Mouse (Mus musculus): ENCODE data around the gene D630039A03Rik. TPM values are rescaled to one million over a fixed set of nuclear protein-coding genes. Genes with fewer than 3 reads are reported as not detected.

The D630039A03Rik gene
- polyA plus RNA-seq, 1 experiment from 2014 or later: 1.7 TPM

DNA sequence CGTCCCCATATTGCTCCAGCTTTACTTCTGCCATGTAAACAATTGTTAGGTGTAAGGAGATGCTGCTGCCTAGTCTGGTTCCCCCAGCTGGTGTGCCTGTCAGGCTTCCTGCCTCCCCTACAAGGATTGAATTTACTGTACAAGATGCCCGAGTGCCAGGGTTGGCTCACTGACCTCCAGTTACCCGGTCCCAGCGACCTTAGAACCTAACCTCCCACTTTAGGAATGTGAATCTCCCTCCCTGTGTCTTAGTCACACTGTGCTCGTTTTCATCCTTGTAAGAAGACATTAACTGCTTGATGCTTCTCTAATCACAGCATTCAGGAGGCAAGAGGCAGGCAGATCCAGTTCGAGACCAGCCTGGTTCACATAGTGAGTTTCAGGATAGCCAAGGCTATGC, 54.9 kb downstream of the D630039A03Rik start:
- Histone ChIP-seq H3K9me3 (ENCODE audit: low read length) (no peaks in the 10 kb centered on the region), H3K4me2 (replicated peaks; ENCODE audit: low read depth, low read length) (no peak overlapping the region), H3K9ac (replicated peaks; ENCODE audit: low read length) (no peak overlapping the region), H3K4me3 (ENCODE audit: low read length) (no peak overlapping the region), H3K36me3 (ENCODE audit: insufficient read depth, low read length) (peaks cover 20% of the 10 kb centered on the region), H3K27ac (ENCODE audit: low read length) (no peak overlapping the region), H3K27me3 (ENCODE audit: insufficient read depth, low read length) (no peaks in the 10 kb centered on the region), H3K4me1 (ENCODE audit: insufficient read depth, low read length) (peaks cover 29% of the 10 kb centered on the region; the same call in 1 of the 2 replicates)
- WGBS: 30% methylated on average over 6 of the region's 6 CpGs
- 0 out of 2 replicates have a peak, but pooled peaks have one; percentile 39 for ATAC-seq (ENCODE audit: low FRiP score, low TSS enrichment)

DNA sequence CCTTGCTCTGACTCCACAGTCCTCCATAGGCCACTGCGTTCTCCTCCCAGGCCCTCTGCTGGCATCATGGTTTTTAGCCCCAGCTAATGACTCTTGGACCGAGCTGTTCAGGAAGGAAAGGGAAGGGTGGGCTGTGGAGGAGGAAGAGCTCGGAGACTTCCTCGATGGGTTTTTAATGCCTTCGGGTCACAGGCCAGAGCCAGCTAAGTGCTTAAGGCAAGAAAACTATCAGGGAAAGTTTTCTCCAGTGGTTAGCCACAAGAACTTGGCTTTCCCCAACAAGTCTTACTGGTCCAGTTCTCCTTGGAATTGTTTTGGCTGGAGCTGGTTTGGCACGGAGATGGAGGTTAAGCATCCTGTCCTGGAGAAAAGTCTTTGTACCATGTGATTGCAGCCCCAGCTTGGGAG, 55.9 kb downstream of the D630039A03Rik start:
- no peaks in the 10 kb centered on the region for H3K27me3 ChIP-seq (ENCODE audit: insufficient read depth, low read length)
- no peak for ATAC-seq (ENCODE audit: low FRiP score, low TSS enrichment)
- no peaks in the 10 kb centered on the region for H3K9me3 ChIP-seq (ENCODE audit: low read length)
- no peak overlapping the region for H3K4me3 ChIP-seq (ENCODE audit: low read length)
- peaks cover 30% of the 10 kb centered on the region for H3K36me3 ChIP-seq (ENCODE audit: insufficient read depth, low read length)
- no peak overlapping the region for H3K9ac ChIP-seq (replicated peaks; ENCODE audit: low read length)
- peaks cover 24% of the 10 kb centered on the region; the same call in 1 of the 2 replicates for H3K4me1 ChIP-seq (ENCODE audit: insufficient read depth, low read length)
- WGBS: 56% methylated on average over 6 of the region's 6 CpGs
- H3K4me2 ChIP-seq (replicated peaks; ENCODE audit: low read depth, low read length): no peak overlapping the region
- H3K27ac ChIP-seq (ENCODE audit: low read length): no peak overlapping the region

Other genes starting within 250 kb of the D630039A03Rik start
- 28.2 and 28.4 TPM in 2 replicates for gene Akap2, start 198.6 kb downstream of the D630039A03Rik start, polyA plus RNA-seq (2015; fragmentation: Nextera tagmentation; extraction: Ambion mirVana)
- gene Txn1, start 40.1 kb upstream of the D630039A03Rik start, polyA plus RNA-seq (2015; fragmentation: Nextera tagmentation; extraction: Ambion mirVana): 426 and 432 TPM in 2 replicates
- gene Txndc8, start 92.8 kb upstream of the D630039A03Rik start, polyA plus RNA-seq (2015; fragmentation: Nextera tagmentation; extraction: Ambion mirVana): not detected in 2 replicates

Data from kidney, embryonic 16.5 days (tissue).